Mouse (Mus musculus) small intestine, adult 2 months (tissue): Measurements from ENCODE around the gene Kdm5a.

Experiments
- CTCF ChIP-seq: fragments of 200-500 bp; IDR thresholded peaks from 2 replicates; pipeline ENCODE4 v1.5.1; 2012; ENCODE audit warnings: low read depth, mild to moderate bottlenecking, control low read depth, inconsistent platforms, low read length, moderate library complexity, mixed read lengths; ENCODE audit not compliant: insufficient replicate concordance, insufficient read length; ENCODE audit errors: extremely low read depth
- POLR2A ChIP-seq: fragments of 200-500 bp; IDR thresholded peaks from 2 replicates; pipeline ENCODE4 v1.6.1; 2012; ENCODE audit warnings: low read depth, mild to moderate bottlenecking, control low read depth, inconsistent platforms, low read length, moderate library complexity

DNA sequence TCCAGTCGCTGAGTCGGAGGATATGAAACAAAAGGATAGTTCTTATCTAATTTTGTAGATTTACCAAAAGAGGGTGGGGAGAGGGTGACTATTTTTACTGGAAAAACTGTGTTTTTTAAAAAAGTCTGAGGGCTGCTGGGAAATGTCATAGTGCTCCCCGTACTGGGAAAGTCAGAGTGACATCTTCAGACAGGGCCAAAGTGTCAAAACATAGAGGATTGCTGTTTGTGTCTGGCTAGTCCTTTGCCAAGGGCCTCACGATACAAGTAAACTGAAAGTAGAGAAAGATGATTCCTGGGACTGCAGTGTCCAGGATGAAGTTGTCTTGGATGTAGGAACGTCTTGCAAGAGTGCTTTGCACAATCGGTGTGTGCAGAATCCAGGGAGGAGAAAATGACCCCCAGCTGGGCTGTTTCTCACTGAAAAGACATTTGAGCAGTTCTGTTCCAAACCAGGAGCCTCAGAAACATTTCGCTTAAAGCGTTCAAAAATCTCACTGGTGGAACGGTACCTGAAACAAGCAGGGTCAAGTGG lies 100.5 kb downstream of the Kdm5a start:
- no peak for TF ChIP-seq POLR2A
- no peak for TF ChIP-seq CTCF
